Mouse (Mus musculus): ENCODE measurements around the gene Ube2g1. TPM values are rescaled to one million over a fixed set of nuclear protein-coding genes. Genes with fewer than 3 reads are reported as not detected.

Gene Ube2g1
- total and polyA plus RNA-seq, 2 experiments from 2014 or later, result 56.4 to 82.1 TPM

DNA sequence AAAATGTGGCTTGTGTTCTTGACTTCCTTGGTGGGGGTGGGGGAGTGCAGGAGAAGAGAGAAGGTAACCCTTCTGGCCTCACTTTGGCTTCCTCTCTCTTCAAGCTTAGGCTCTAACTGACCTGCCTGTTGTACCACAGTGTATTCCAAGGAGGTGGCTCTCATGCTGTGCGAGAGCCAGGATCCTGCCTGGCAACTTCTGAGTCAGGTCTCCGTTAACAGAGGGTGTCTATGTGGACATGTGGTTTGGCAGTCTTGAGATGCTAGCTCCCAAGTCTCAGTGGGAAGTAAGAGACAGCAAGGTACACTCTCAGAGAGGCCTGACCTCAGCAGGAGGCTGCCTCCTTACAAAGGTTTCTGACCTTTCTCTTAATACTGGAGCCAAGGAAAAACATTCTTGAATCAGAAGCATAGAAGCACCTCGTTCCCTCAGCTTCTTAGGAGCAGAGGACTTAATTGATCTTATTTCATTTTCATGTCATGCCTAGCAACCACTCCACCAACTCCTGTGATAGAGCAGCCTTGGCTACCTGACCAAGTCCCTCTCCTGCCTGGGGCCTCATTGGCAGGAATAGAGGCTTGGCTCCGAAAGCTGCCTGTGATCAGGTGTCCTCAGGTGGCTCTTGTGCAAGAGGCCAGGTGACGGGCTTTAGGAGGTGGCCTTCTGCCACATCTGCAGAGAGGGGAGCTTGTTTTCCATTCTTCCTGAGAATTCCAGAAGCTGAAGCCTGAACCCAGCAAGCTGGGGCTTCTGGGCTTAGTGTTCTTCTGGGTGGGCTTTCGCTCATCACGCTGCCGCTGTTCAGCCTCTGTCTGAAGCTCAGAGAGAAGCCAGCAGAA is 25.3 kb upstream of the Ube2g1 start:
- 75% methylated on average over 8 of the region's 8 CpGs for WGBS
- Histone ChIP-seq H3K27me3 (ENCODE audit: insufficient read depth, low read length) (no peaks in the 10 kb centered on the region), H3K4me2 (ENCODE audit: low read depth) (no peak overlapping the region), H3K27ac (ENCODE audit: low read depth, low read length) (no peak overlapping the region), H3K9ac (no peak overlapping the region), H3K36me3 (ENCODE audit: insufficient read depth) (no peaks in the 10 kb centered on the region), H3K4me1 (ENCODE audit: insufficient read depth) (no peaks in the 10 kb centered on the region), H3K4me3 (ENCODE audit: low read depth, low read length) (no peak overlapping the region), H3K9me3 (ENCODE audit: low read length) (no peaks in the 10 kb centered on the region)
- ATAC-seq (no peak), DNase-seq (no peak)
- TF ChIP-seq CTCF (IDR thresholded peaks at IDR 0.05; ENCODE audit: low read depth), result no peak

GRCm38 (mm10) chr11:72582448-72582705 is 24.7 kb upstream of the Ube2g1 start:
- no peak for ATAC-seq
- Histone ChIP-seq H3K4me1 (ENCODE audit: insufficient read depth) (no peaks in the 10 kb centered on the region), H3K27me3 (ENCODE audit: insufficient read depth, low read length) (no peaks in the 10 kb centered on the region), H3K4me3 (ENCODE audit: low read depth, low read length) (no peak overlapping the region), H3K9me3 (ENCODE audit: low read length) (no peaks in the 10 kb centered on the region), H3K9ac (no peak overlapping the region), H3K27ac (ENCODE audit: low read depth, low read length) (no peak overlapping the region), H3K4me2 (ENCODE audit: low read depth) (no peak overlapping the region), H3K36me3 (ENCODE audit: insufficient read depth) (no peaks in the 10 kb centered on the region)
- TF ChIP-seq CTCF (IDR thresholded peaks at IDR 0.05; ENCODE audit: low read depth), result no peak
- WGBS, result 85% methylated on average over 3 of the region's 3 CpGs
- DNase-seq, result no peak

- no peak overlapping the region for H3K27ac ChIP-seq (ENCODE audit: low read depth, low read length)
- 87% methylated on average over 2 of the region's 2 CpGs for WGBS
- H3K9ac ChIP-seq, result no peak overlapping the region
Measured at GRCm38 (mm10) chr11:72583092-72583491, 24.0 kb upstream of the Ube2g1 start.

GRCm38 (mm10) chr11:72586570-72586969 is 20.5 kb upstream of the Ube2g1 start:
- Histone ChIP-seq H3K36me3 (ENCODE audit: insufficient read depth) (no peaks in the 10 kb centered on the region), H3K4me2 (ENCODE audit: low read depth) (no peak overlapping the region), H3K4me3 (ENCODE audit: low read depth, low read length) (no peak overlapping the region), H3K4me1 (ENCODE audit: insufficient read depth) (no peaks in the 10 kb centered on the region), H3K27me3 (ENCODE audit: insufficient read depth, low read length) (no peaks in the 10 kb centered on the region), H3K9ac (no peak overlapping the region), H3K27ac (ENCODE audit: low read depth, low read length) (no peak overlapping the region), H3K9me3 (ENCODE audit: low read length) (no peaks in the 10 kb centered on the region)
- ATAC-seq (no peak), DNase-seq (no peak)
- no peak for TF ChIP-seq CTCF (IDR thresholded peaks at IDR 0.05; ENCODE audit: low read depth)
- WGBS, result 90% methylated on average over 3 of the region's 3 CpGs

More at GRCm38 (mm10) chr11:72583092-72583491, 24.0 kb upstream of the Ube2g1 start:
- H3K4me3 ChIP-seq (ENCODE audit: low read depth, low read length), result no peak overlapping the region
- H3K27me3 ChIP-seq (ENCODE audit: insufficient read depth, low read length), result no peaks in the 10 kb centered on the region
- ATAC-seq, result no peak
- no peak for TF ChIP-seq CTCF (IDR thresholded peaks at IDR 0.05; ENCODE audit: low read depth)
- H3K4me1 ChIP-seq (ENCODE audit: insufficient read depth), result no peaks in the 10 kb centered on the region
- no peaks in the 10 kb centered on the region for H3K36me3 ChIP-seq (ENCODE audit: insufficient read depth)
- no peak overlapping the region for H3K4me2 ChIP-seq (ENCODE audit: low read depth)
- H3K9me3 ChIP-seq (ENCODE audit: low read length), result no peaks in the 10 kb centered on the region
- no peak for DNase-seq

DNA sequence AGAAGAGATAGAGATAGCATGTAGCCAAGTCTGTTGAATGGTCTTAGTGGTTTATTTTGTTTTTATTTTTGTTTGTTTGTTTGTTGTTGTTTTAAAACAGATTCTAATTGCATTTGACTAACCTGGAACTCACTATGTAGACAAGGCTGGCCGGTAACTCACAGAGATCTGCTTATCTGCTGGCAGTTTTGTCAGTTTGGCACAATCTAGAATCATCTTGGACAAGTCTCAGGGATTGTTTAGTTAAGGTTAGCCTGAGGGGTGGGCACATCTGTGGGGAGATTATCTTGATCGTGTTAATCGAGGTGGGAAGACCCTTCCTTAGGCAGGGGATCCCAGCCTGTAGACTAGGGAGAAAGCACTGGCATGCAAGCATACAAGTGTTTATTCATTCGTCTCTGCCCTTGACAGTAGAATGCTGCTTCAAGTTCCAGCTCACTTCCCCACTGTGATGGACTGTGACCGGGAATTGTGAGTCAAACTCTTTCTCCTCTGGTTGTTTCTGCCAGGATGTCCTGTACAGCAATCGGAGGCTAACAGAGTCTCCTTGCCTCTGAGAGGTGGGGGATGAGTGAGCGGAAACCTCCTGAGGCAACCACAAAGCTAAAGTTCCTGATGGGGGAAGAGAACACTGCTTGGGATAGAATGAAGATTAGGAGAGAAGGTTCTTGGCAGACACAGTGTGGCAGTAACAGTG is 19.4 kb upstream of the Ube2g1 start:
- no peak overlapping the region for H3K4me3 ChIP-seq (ENCODE audit: low read depth, low read length)
- H3K36me3 ChIP-seq (ENCODE audit: insufficient read depth), result no peaks in the 10 kb centered on the region
- H3K9me3 ChIP-seq (ENCODE audit: low read length), result no peaks in the 10 kb centered on the region
- no peak overlapping the region for H3K4me2 ChIP-seq (ENCODE audit: low read depth)
- no peaks in the 10 kb centered on the region for H3K27me3 ChIP-seq (ENCODE audit: insufficient read depth, low read length)
- H3K9ac ChIP-seq, result no peak overlapping the region
- whole genome bisulfite sequencing, result 72% methylated on average over 7 of the region's 7 CpGs
- no peak for ATAC-seq
- TF ChIP-seq CTCF (IDR thresholded peaks at IDR 0.05; ENCODE audit: low read depth), result no peak
- no peak for DNase-seq
- H3K4me1 ChIP-seq (ENCODE audit: insufficient read depth), result no peaks in the 10 kb centered on the region
- no peak overlapping the region for H3K27ac ChIP-seq (ENCODE audit: low read depth, low read length)

GRCm38 (mm10) chr11:72595010-72595737 is 11.9 kb upstream of the Ube2g1 start:
- 56% methylated on average over 2 of the region's 2 CpGs for WGBS
- H3K4me1 ChIP-seq (ENCODE audit: insufficient read depth), result no peaks in the 10 kb centered on the region
- H3K36me3 ChIP-seq (ENCODE audit: insufficient read depth), result no peaks in the 10 kb centered on the region
- H3K9ac ChIP-seq, result no peak overlapping the region
- H3K4me2 ChIP-seq (ENCODE audit: low read depth), result no peak overlapping the region
- no peak for ATAC-seq
- H3K27ac ChIP-seq (ENCODE audit: low read depth, low read length), result no peak overlapping the region
- no peak for DNase-seq
- TF ChIP-seq CTCF (IDR thresholded peaks at IDR 0.05; ENCODE audit: low read depth), result no peak
- H3K9me3 ChIP-seq (ENCODE audit: low read length), result no peaks in the 10 kb centered on the region
- H3K4me3 ChIP-seq (ENCODE audit: low read depth, low read length), result no peak overlapping the region
- no peaks in the 10 kb centered on the region for H3K27me3 ChIP-seq (ENCODE audit: insufficient read depth, low read length)

DNA sequence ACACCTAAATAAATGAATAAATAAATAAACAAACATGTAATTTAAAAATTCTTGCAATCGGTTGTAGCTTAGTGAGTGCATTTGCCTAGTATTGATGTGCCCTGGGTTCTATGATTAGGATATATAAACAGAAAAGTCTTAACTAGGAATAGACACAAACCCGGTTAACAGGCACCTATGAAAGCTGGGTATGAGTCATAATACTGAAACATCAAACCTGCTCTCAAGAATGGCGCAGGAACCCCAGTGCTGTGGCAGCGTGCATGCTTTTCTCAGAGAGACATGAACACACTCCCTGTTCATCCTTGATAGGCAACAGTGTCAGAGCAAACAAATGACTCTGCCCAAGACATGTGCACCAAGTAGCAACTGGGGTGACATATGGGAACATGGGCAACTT is 9.3 kb upstream of the Ube2g1 start:
- DNase-seq (no peak), ATAC-seq (no peak)
- H3K27ac ChIP-seq (ENCODE audit: low read depth, low read length), result no peak overlapping the region
- H3K9ac ChIP-seq, result no peak overlapping the region
- WGBS, result 89% methylated on average over 4 of the region's 4 CpGs
- H3K4me3 ChIP-seq (ENCODE audit: low read depth, low read length), result no peak overlapping the region
- no peaks in the 10 kb centered on the region for H3K4me1 ChIP-seq (ENCODE audit: insufficient read depth)
- H3K4me2 ChIP-seq (ENCODE audit: low read depth), result no peak overlapping the region
- TF ChIP-seq CTCF (IDR thresholded peaks at IDR 0.05; ENCODE audit: low read depth), result no peak
- H3K36me3 ChIP-seq (ENCODE audit: insufficient read depth), result no peaks in the 10 kb centered on the region
- H3K27me3 ChIP-seq (ENCODE audit: insufficient read depth, low read length), result no peaks in the 10 kb centered on the region
- no peaks in the 10 kb centered on the region for H3K9me3 ChIP-seq (ENCODE audit: low read length)

Measured in forebrain, postnatal 0 days (tissue).